Mouse (Mus musculus): ENCODE results near the gene 4930518I15Rik. TPM values are rescaled to one million over a fixed set of nuclear protein-coding genes. Genes with fewer than 3 reads are reported as not detected.

4930518I15Rik gene
- total RNA-seq, 2 experiments from 2014 or later: 1.9 to 2.4 TPM

Other genes with a start within 250 kb of the 4930518I15Rik start
- 35.2 and 38.7 TPM in 2 replicates for gene Dlgap4, start 244.2 kb downstream of the 4930518I15Rik start, total RNA-seq (2015)
- 13.8 and 24.0 TPM in 2 replicates for gene Dlgap4, start 244.2 kb downstream of the 4930518I15Rik start, total RNA-seq (2017)
- not detected in 2 replicates for gene Myl9, start 82.5 kb downstream of the 4930518I15Rik start, total RNA-seq (2015)
- not detected in 2 replicates for gene Myl9, start 82.5 kb downstream of the 4930518I15Rik start, total RNA-seq (2017)
- 0.36 and 0.38 TPM in 2 replicates for gene Tgif2, start 17.9 kb downstream of the 4930518I15Rik start, total RNA-seq (2015)
- gene Tgif2, start 17.9 kb downstream of the 4930518I15Rik start, total RNA-seq (2017): 0.73 TPM in 1 of 2 replicates, not detected in the other
- gene Rab5if, start 5.2 kb upstream of the 4930518I15Rik start, total RNA-seq (2015): 356 and 374 TPM in 2 replicates
- 194 and 199 TPM in 2 replicates for gene Rab5if, start 5.2 kb upstream of the 4930518I15Rik start, total RNA-seq (2017)
- 0.83 and 2.2 TPM in 2 replicates for gene Sla2, start 29.2 kb upstream of the 4930518I15Rik start, total RNA-seq (2015)
- gene Sla2, start 29.2 kb upstream of the 4930518I15Rik start, total RNA-seq (2017): 1.3 and 1.8 TPM in 2 replicates
- 22.4 and 28.5 TPM in 2 replicates for gene Ndrg3, start 134.1 kb upstream of the 4930518I15Rik start, total RNA-seq (2015)
- gene Ndrg3, start 134.1 kb upstream of the 4930518I15Rik start, total RNA-seq (2017): 23.9 and 27.3 TPM in 2 replicates
- 13.3 and 14.6 TPM in 2 replicates for gene Dsn1, start 149.2 kb upstream of the 4930518I15Rik start, total RNA-seq (2015)
- 36.4 and 47.0 TPM in 2 replicates for gene Dsn1, start 149.2 kb upstream of the 4930518I15Rik start, total RNA-seq (2017)
- gene Soga1, start 221.3 kb upstream of the 4930518I15Rik start, total RNA-seq (2015): 1.1 and 1.3 TPM in 2 replicates
- gene Soga1, start 221.3 kb upstream of the 4930518I15Rik start, total RNA-seq (2017): 1.6 and 1.7 TPM in 2 replicates
- not detected in 2 replicates for gene Tldc2, start 229.1 kb upstream of the 4930518I15Rik start, total RNA-seq (2015)
- gene Tldc2, start 229.1 kb upstream of the 4930518I15Rik start, total RNA-seq (2017): not detected in 2 replicates

Data from megakaryocyte, adult 5-6 weeks (primary cell).